Mouse (Mus musculus): Measurements from ENCODE around the gene Snx33. TPM values are rescaled to one million over a fixed set of nuclear protein-coding genes. Genes with fewer than 3 reads are reported as not detected.
"Not testable (repeated sequence)": the region's sequence is repeated elsewhere in the genome, so short reads cannot be mapped to it uniquely, and the experiment has no call there.

The Snx33 gene
- 7.1 to 16.9 TPM (median 7.1 TPM) in 3 replicates for total RNA-seq (2017)

GRCm38 (mm10) chr9:56928041-56928811 lies at the start of gene Snx33:
TSS of gene Snx33 (minus strand) at chr9:56928371.
- ATAC-seq (replicated peaks; ENCODE audit: insufficient number of reproducible peaks, low FRiP score, low TSS enrichment, poor library complexity, severe bottlenecking) = peak; percentile 57

- no peak for ATAC-seq (replicated peaks; ENCODE audit: insufficient number of reproducible peaks, low FRiP score, low TSS enrichment, poor library complexity, severe bottlenecking)
Observed at GRCm38 (mm10) chr9:56975199-56975598, 47.0 kb upstream of the Snx33 start.

- no peak for ATAC-seq (replicated peaks; ENCODE audit: insufficient number of reproducible peaks, low FRiP score, low TSS enrichment, poor library complexity, severe bottlenecking)
Observed at GRCm38 (mm10) chr9:56973960-56974524, 45.9 kb upstream of the Snx33 start.

- ATAC-seq (replicated peaks; ENCODE audit: insufficient number of reproducible peaks, low FRiP score, low TSS enrichment, poor library complexity, severe bottlenecking) = no peak
Observed at GRCm38 (mm10) chr9:56970158-56970557, 42.0 kb upstream of the Snx33 start.

- no peak for ATAC-seq (replicated peaks; ENCODE audit: insufficient number of reproducible peaks, low FRiP score, low TSS enrichment, poor library complexity, severe bottlenecking)
Observed at GRCm38 (mm10) chr9:56961591-56961990, 33.4 kb upstream of the Snx33 start.

GRCm38 (mm10) chr9:56958689-56959088 lies 30.5 kb upstream of the Snx33 start:
- ATAC-seq (replicated peaks; ENCODE audit: insufficient number of reproducible peaks, low FRiP score, low TSS enrichment, poor library complexity, severe bottlenecking) = no peak

GRCm38 (mm10) chr9:56956966-56957675 lies 28.9 kb upstream of the Snx33 start:
- no peak for ATAC-seq (replicated peaks; ENCODE audit: insufficient number of reproducible peaks, low FRiP score, low TSS enrichment, poor library complexity, severe bottlenecking)

GRCm38 (mm10) chr9:56953562-56953961 lies 25.4 kb upstream of the Snx33 start:
- ATAC-seq (replicated peaks; ENCODE audit: insufficient number of reproducible peaks, low FRiP score, low TSS enrichment, poor library complexity, severe bottlenecking) = no peak

- peak; percentile 100 for ATAC-seq (replicated peaks; ENCODE audit: insufficient number of reproducible peaks, low FRiP score, low TSS enrichment, poor library complexity, severe bottlenecking)
Observed at GRCm38 (mm10) chr9:56950414-56951400, 22.5 kb upstream of the Snx33 start, which contains the start of gene Snupn. TSS of gene Snupn (plus strand) at chr9:56950878.

- no peak for ATAC-seq (replicated peaks; ENCODE audit: insufficient number of reproducible peaks, low FRiP score, low TSS enrichment, poor library complexity, severe bottlenecking)
Observed at GRCm38 (mm10) chr9:56949767-56950166, 21.6 kb upstream of the Snx33 start.

- not testable (repeated sequence) for ATAC-seq (replicated peaks; ENCODE audit: insufficient number of reproducible peaks, low FRiP score, low TSS enrichment, poor library complexity, severe bottlenecking)
Observed at GRCm38 (mm10) chr9:56948699-56949098, 20.5 kb upstream of the Snx33 start.

- ATAC-seq (replicated peaks; ENCODE audit: insufficient number of reproducible peaks, low FRiP score, low TSS enrichment, poor library complexity, severe bottlenecking) = not testable (repeated sequence)
Observed at GRCm38 (mm10) chr9:56947481-56947880, 19.3 kb upstream of the Snx33 start.

GRCm38 (mm10) chr9:56938374-56938773 lies 10.2 kb upstream of the Snx33 start:
- ATAC-seq (replicated peaks; ENCODE audit: insufficient number of reproducible peaks, low FRiP score, low TSS enrichment, poor library complexity, severe bottlenecking) = no peak

GRCm38 (mm10) chr9:56937223-56938160 lies 9.3 kb upstream of the Snx33 start, which contains the start of gene Imp3:
TSS of gene Imp3 (plus strand) at chr9:56937475.
- peak; percentile 95 for ATAC-seq (replicated peaks; ENCODE audit: insufficient number of reproducible peaks, low FRiP score, low TSS enrichment, poor library complexity, severe bottlenecking)

- no peak for ATAC-seq (replicated peaks; ENCODE audit: insufficient number of reproducible peaks, low FRiP score, low TSS enrichment, poor library complexity, severe bottlenecking)
Observed at GRCm38 (mm10) chr9:56936861-56937222, 8.7 kb upstream of the Snx33 start.

- no peak for ATAC-seq (replicated peaks; ENCODE audit: insufficient number of reproducible peaks, low FRiP score, low TSS enrichment, poor library complexity, severe bottlenecking)
Observed at GRCm38 (mm10) chr9:56930556-56930955, 2.4 kb upstream of the Snx33 start.

GRCm38 (mm10) chr9:56929496-56929895 lies 1.3 kb upstream of the Snx33 start:
- ATAC-seq (replicated peaks; ENCODE audit: insufficient number of reproducible peaks, low FRiP score, low TSS enrichment, poor library complexity, severe bottlenecking) = no peak
